Mouse (Mus musculus) T-helper 17 cell (primary cell): ENCODE data around the gene Tiam1.

ENCODE experiments used
- in situ Hi-C, 2 experiments: fragments of 300-600 bp; cut with MboI, MseI; formaldehyde crosslinking; loops; 1 replicate in 1 of 2; 2 replicates in 1 of 2; pipeline ENCODE4 v1.15.1; 2025; ENCODE audit warnings: high pct_unique_total_duplicates in 2 of 2

Gene Tiam1

DNA sequence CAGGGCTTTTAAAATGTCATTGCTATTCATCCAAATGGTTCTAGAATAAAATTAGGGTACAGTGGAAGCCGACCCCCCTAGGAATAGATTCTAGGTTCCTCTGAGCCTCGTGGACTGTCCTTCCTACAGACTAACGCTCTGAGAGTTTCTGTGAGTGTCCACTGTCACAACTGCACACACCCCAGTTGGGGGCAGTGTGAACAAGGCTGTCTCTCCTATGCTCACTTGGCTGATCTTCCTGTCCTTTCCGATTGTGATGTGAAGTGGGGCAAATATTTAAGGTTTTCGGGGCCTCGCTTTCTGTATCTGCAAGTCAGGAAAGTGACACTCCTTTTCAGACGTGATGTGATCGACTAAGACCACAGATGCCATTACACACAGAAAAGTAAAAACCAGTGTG lies 288.8 kb downstream of the Tiam1 start:
- in situ Hi-C loops: no loop called here

DNA sequence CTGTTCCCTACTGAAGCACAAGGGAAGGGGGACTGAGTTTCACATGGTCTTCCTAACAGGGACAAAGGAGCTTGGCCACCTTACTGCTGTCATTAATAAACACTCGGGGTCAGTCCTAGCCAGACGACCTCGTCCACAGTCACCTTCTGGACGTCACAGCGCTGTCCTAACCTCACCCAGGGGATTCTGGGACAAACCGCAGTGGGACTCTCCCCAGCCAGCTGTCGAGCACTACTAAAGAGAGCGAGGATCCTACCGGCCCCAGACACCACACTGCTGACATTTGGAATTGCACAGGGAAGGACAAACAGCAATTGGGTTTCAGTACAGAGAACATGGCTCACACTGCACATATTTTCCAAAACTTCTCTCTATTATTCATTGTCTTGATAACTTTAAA lies 292.2 kb downstream of the Tiam1 start:
- in situ Hi-C loops: no loop called here

DNA sequence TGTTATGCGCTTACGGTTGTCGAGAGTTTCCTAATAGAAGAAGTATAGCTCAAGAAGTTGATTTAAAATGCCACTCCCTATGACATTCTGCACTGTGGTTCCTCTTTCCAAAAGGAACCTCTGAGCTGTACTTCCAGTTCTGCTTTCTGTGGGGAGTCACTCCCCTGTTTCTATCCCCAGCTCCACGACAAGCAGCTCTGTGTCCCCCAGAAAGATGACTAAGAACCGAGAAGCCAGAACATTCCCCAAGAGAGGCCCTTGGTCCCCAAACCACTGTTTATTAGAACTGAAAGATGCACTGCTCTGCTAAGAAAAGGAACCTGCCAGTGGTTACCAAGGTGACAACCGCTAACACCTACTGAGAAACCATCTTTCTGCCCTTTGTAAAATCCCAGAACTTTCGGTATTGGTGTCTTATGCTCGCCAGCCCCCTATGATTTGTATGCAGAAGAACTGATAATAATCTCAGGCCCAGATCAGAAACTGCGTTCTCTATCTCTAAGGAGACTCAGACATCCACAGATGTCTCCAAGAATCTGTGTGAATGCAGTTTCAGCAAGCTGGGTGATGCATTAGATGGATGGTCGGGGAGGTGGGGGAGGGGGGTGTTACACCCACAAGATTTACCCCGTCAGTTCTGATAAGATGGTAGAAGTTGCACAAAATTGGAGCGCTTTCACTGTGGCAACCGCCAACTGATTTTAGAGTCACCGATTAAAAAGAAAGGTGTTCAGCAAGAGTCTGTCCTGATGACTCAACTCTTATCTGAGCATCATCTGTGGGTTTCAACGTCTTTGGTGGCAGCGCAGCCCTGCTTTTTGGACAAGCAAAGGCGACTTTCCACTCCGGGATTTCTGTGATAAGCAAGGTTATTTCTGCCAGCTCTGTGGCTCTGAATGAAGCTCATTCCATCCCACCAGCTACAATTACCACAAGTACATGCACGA lies 294.6 kb downstream of the Tiam1 start:
- in situ Hi-C loops: loop anchor here (5.0 to 25.0 kb wide), 2 partner anchors 313 to 338 kb away; no protein-coding TSS in a partner anchor

DNA sequence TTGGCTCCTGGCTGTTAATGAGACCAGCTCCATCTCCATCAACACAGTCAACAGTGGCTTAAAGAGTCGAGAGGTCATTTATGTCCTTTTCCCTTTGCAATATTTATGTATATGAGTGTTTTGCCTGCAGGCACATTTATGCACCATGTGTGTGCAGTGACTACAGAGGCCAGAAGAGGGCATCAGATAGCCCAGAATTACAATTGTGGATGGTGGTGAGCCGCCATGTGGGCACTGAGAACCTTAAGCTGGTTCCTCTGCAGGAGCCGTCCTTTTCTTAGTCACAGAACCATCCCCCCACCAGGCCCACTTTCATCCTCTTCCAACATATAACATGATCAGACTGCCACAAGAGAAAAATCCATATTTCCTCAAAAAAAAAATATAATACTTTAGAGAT lies 295.4 kb downstream of the Tiam1 start:
- in situ Hi-C loops: loop anchor here (5.0 to 25.0 kb wide), 2 partner anchors 314 to 339 kb away; no protein-coding TSS in a partner anchor

DNA sequence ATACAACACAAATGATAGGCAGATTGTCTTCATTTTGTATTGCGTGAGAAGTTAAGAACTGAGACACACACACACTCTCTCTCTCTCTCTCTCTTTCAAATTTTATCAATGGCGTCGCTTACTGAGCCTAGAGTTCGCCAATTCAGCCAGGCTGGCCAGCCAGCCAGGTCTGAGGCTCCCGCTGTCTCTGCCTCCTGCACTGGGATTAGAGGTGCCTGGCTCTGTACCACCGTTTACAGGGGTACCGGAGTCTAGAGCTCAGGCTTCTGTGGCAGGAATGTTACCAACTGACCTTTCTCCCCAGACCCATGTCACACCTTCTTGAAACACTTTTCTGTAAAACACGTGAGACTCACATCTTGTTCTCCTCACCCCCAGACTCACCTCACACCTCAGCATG lies 298.1 kb downstream of the Tiam1 start:
- in situ Hi-C loops: loop anchor here (5.0 to 25.0 kb wide), 2 partner anchors 317 to 342 kb away; no protein-coding TSS in a partner anchor

DNA sequence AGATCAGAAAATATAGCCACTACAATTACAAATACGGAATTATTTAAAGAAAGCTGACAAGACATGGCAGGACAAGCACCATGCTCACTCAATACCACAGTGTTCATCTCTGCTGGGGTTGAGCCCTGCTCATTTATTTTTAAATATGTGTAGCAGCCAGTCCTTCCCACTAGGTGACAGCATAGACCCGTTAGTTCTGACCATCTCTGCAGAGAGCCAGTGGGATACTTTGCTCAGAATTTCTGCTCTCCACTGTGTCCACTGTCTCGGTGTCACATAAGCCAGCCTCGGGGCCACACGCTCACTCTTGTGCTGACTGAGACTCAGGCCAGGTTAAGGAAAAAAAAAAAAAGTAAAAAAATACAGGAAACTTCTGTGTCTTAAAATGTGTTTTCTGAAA lies 299.0 kb downstream of the Tiam1 start:
- in situ Hi-C loops: loop anchor here (5.0 to 25.0 kb wide), 2 partner anchors 53 to 343 kb away; no protein-coding TSS in a partner anchor

DNA sequence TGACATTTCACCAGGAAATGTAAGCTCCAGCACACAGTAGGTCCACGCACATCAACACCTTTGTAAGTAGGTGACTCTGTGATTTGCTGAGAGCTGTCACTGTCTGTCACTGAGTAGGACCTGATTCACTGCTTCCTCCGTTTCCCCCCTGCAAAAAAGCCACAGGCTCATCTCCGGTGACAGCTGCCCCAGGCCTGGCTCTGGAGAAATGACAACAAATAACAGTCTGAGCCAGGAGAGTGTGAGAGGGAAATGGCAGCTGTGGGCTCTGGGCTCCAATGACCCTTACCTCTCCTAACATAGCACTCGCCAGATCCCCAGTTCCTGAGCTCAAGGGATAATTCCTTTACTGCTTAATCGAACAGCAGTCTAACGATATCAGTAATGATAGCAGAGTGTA lies 301.7 kb downstream of the Tiam1 start:
- in situ Hi-C loops: loop anchor here (5.0 to 25.0 kb wide), 2 partner anchors 55 to 345 kb away; no protein-coding TSS in a partner anchor

DNA sequence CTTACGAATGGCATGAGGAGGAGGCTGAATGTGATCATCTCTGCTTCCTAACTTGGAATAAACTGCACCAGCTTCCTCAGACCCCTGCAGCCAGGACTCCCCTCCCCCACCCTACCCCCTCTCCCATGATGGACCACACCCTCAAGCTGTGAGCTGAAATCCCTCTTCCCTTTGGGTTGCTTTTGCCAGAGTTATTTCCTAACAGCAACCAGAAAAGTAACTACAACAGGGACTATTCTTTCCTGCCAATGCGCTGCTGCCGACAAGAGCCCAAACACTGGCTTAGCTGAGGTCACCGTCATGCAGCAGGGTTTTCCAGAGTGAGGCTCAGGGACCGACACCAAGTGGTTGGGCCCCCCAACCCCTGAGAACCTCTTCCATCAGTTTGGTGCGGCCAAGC lies 303.2 kb downstream of the Tiam1 start:
- in situ Hi-C loops: loop anchor here (5.0 to 25.0 kb wide), 2 partner anchors 57 to 347 kb away; no protein-coding TSS in a partner anchor

DNA sequence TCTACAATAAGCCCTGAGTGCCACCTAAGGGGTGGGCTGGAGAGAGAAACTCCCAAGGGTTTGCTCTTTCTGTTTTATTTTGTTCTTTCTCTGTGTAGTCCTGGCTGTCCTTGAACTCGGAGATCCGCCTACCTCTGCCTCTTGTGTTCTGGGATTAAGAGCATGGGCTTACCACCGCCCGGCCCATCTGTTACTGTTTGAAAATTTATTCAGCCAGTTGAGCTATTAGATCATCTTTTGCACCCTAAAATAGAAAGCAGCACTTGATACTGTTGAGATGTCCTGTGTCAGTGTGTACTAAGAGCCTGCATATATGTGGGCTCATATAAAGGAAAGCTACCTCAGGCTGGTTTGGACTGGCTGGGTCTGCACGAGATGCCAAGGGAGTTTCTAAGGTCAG lies 303.7 kb downstream of the Tiam1 start:
- in situ Hi-C loops: loop anchor here (5.0 to 25.0 kb wide), 4 partner anchors 57 to 1635 kb away; no protein-coding TSS in a partner anchor

DNA sequence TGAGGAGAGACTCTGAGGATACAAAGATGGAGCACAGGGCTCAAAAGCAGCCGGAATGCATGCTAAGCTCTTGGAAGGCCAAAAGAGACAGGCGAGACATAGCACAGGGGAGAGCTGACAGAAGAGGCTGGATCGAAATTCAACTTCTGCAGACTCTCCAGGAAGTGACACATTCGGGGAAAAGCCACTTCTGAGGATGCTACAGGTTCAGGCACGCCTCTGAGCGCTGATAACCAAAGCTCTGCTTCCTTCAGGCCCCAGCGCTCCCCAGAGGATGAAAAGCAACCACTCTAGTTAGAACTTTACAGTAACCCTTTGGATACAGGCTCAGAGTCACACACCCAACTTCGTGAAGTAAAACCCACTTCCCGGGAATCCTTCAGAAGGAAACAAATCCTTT lies 306.5 kb downstream of the Tiam1 start:
- in situ Hi-C loops: loop anchor here (5.0 to 25.0 kb wide), 3 partner anchors 350 to 1638 kb away; no protein-coding TSS in a partner anchor

DNA sequence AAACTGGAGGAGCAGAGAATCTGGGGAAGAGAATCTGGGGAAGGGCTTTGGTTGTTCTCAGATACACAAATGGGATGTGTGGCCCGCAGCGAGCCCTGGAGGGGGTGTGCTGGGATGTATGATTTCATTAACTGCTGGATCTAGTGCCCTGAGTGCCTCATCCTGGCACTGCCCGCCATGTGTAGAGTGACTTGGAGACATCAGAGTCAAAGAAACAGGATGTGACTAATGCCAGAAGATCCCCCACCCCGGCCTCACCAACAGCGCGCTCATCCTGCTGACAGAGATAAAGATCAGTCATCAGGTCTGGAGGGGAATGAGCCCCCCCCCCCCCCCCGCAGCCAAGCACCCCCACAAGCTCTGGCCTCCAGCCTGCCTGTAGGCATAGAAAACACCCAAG lies 308.0 kb downstream of the Tiam1 start:
- in situ Hi-C loops: loop anchor here (5.0 to 25.0 kb wide), 3 partner anchors 352 to 1639 kb away; no protein-coding TSS in a partner anchor

DNA sequence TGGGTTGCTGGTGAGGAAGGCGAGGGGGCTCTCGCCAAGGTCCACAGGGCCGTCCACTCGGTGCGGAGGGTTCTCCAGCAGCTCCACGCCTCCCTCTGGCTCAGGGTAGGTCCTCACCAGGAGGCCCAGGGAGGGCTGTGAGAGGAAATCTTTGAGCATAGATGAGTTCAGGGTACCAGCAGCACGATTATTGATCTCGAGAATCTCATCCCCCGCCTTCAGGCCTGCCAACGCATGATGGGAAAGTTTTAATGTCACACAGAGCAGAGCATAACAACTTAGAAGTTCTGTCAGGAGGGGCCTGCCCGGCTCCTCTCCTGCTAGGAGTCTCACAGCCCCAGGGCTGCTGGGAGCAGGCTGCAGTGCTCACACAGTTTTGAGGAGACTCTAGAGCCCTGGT lies 310.6 kb downstream of the Tiam1 start:
- in situ Hi-C loops: loop anchor here (5.0 to 25.0 kb wide), 3 partner anchors 61 to 1642 kb away; no protein-coding TSS in a partner anchor

DNA sequence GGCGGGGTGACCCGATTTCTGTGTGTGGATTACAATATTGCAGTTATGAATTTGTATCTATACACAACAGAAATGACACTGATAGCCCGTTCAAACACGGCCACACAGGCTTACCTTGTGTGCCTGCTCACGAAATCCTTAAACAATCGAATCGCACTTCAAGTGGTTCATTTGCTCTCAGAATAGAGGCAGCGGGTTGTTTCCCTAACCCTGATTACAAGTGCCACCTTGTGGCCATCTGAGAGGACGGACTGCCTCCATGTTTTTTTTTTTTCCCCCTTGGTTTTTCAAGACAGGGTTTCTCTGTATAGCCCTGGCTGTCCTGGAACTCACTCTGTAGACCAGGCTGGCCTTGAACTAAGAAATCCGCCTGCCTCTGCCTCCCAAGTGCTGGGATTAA lies 312.4 kb downstream of the Tiam1 start:
- in situ Hi-C loops: loop anchor here (5.0 to 25.0 kb wide), 3 partner anchors 59 to 1644 kb away; no protein-coding TSS in a partner anchor

DNA sequence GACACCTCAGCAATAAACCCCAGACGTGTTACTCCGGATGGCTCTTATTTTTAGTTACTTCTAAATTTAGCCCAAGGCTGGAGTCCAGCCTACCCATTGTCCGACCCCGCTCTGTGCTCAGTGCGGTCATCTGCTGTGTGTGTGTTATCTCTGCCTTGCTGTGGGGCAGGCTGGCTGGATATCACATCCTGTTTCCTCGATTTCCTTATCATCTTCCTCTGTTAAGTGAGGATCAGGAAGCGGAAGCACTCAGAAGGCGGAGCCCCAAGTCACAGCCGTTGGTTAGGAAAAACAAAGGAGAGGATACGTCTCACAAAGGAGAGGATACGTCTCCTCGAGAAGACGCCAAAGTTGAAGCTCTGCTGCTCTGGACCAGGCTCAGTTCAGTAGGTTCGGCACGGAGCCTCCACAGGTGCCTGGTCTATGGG lies 313.3 kb downstream of the Tiam1 start:
- in situ Hi-C loops: loop anchor here (5.0 to 25.0 kb wide), 3 partner anchors 58 to 1645 kb away; no protein-coding TSS in a partner anchor

DNA sequence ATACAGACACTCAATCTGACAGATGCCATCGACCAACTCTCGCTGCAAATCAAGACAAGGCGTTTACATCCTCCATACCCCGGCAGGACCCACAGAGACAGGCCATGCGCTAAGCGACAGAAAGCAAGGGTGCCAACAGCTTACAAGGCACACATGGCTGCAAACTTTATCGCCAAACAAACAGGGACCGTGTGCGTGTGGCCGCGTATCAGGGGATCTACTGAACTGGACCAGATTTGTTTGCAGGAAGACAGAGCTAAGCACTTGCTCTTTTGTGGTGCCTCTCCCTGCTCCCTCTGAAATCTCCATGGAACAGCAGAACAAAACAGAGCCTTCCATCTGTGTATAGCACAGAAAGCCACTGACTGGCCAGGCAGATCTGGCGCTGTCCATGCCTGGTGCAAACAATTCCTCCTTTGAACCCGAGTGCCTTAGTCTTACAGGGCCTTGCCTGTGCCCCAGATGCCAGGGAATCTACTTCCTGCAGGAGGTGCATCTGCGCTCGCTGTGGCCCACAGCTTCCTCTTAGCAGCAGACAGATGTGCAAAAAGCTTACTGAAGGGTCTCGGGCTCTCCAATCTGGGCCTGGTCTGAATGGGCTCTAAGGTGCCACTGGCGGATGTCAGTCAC lies 316.0 kb downstream of the Tiam1 start:
- in situ Hi-C loops: loop anchor here in 1 of 2 experiments (10.0 to 25.0 kb wide), 2 partner anchors 53 to 360 kb away; no protein-coding TSS in a partner anchor

DNA sequence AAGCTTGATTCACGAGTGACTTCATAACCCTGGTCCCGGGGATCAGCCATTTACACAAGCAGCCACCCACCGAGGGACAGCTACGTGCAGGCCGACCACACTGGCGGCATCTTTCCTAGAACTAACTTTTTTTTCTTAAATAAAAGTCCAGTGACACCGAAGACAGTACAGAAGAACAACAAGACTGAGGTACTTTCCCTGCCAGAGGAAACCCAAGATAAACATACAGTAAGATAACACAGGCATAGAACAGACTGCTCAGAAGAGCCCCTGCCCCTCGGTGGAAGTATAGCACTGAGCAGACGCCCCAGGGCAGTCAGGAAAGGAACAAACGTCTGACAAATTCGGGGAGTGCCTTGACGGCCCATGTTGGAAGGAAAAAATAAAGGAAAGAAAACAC lies 317.7 kb downstream of the Tiam1 start:
- in situ Hi-C loops: loop anchor here in 1 of 2 experiments (10.0 to 25.0 kb wide), 2 partner anchors 51 to 361 kb away; no protein-coding TSS in a partner anchor

DNA sequence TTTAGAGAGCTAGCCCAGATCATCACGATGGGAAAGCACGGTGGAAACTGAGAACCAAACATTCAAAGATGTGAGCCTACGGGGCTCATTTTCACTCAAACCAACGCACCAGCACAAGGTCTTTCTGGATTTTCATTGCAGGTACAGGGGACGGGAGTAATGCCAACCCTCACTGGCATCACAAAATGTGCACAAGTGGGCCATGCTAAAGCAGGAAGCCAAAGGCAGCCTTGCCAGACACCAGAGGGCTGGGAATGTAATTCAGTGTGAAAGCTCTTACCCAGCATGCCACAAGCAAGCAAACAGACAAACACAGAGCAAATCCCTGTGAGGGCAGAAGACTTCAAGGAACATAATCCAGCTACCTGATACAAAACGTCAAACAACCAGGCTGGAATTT lies 320.7 kb downstream of the Tiam1 start:
- in situ Hi-C loops: loop anchor here in 1 of 2 experiments (10.0 kb wide), 1 partner anchor 48 kb away; no protein-coding TSS in a partner anchor

DNA sequence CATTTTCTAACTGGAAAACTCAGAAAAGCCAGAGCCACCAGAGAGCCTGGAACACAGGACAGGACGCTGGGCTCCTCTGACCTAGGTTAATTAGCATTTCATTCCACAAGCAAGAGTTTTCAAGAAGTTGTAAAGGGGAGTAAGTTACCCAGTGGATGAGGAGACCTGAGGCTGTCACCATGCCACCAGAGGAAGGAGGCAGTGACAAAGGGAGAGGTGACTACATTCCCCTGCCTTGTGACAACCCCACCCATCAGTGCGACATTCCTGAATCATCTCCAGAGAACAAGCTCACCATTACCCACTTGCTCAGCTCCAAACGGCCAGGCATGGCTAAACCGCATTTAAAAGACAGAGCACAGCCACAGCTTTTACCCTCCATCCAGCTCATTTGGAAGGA lies 324.9 kb downstream of the Tiam1 start:
- in situ Hi-C loops: no loop called here

DNA sequence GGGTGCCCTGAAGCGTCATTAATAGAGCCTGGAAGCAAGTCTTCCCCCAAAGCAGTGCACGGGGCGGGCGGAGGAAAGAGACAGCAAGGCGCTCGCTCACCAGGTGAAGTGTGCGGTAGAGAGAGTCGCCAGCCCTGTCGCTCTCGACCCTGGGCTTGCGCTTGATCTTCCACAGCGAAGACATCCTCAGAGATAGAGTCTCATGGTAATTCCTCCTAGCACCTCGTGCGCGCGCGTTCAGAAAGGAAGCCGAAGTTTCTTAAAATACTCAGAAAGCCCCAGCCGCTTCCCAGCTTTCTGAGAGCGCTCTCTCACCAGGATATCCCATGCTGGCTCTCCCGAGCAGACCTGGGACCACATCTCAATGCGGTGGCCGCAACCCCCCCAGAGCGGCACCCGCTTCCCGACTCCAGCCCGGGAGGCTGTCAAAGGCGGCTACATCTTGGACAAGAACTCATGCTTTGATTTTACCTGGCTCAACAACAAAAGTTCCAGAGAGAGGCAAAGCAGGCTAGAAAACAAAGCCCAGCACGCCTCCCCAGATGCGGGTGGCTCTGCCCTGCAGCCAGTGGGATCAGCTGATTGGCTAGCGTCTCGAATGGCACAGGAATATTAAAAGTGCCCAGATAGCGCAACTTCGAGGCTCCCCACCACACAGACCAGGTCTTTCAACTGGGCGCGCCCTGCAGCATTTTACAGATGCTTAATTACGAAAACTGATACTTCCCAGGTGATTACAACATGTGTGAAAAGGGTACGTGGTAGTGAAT lies 325.5 kb downstream of the Tiam1 start:
- in situ Hi-C loops: no loop called here

DNA sequence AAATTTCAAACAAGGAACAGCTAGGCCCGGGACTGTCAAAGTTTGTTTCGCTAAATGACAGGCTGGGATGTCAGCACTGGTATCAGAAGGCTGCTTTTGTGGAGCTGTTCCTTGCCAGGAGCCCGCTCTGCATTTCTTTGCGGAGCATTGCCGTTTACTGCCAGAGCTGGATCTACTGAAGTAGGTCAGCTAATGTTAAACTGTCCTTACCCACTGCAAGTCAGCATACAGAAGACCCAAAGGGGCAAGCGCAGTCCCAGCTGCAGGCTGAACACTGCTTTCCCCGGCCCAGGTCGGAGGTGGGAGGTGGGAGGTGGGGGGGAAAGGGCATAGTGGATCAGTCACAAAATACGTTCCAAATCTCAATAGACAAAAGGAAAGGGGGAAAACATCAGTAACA lies 326.3 kb downstream of the Tiam1 start:
- in situ Hi-C loops: no loop called here
